Mouse (Mus musculus): ENCODE results near the gene Slc13a2. TPM values are rescaled to one million over a fixed set of nuclear protein-coding genes. Genes with fewer than 3 reads are reported as not detected.
A peak's percentile ranks its signal among the peaks of the same experiment; 100 is the strongest.

Slc13a2 gene
- total and polyA plus RNA-seq, 2 experiments from 2014 or later: not detected

DNA sequence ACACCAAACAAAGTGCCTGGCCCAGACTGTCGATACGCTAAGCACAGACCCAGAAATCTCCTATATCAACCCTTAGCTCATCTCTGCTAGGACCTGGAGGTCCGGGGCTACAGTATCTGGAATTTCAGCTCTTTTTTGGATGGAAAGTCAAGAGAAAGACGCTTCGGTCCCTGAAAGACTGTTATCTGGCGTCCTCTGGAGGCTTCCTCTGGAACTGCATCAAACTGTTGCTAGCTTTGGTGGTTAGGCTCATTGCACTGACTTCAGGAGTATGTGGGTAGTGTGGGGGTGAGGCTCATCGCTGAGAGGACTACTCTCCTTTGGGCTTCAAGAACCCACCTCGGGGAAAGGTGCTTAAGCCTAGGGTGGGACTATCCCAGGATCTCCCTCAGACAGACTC lies 22.3 kb downstream of the Slc13a2 start:
- ATAC-seq (ENCODE audit: insufficient read depth, low read depth) (no peak; the same call in 1 of the 2 replicates), DNase-seq (ENCODE audit: low spot score) (peak; percentile 28)
- H3K4me3 ChIP-seq (ENCODE audit: low read depth, low read length): no peak overlapping the region
- H3K36me3 ChIP-seq (replicated peaks; ENCODE audit: control insufficient read depth, insufficient read depth, low read length): no peaks in the 10 kb centered on the region
- H3K9ac ChIP-seq (replicated peaks; ENCODE audit: low read depth, low read length): no peak overlapping the region
- H3K9me3 ChIP-seq (replicated peaks; ENCODE audit: control insufficient read depth, low read length): no peaks in the 10 kb centered on the region
- 0 out of 2 replicates have a peak, but pooled peaks cover 19% of the 10 kb centered on the region for H3K27me3 ChIP-seq (ENCODE audit: control insufficient read depth, insufficient read depth, low read length)
- WGBS: 18% methylated on average over 8 of the region's 8 CpGs
- H3K27ac ChIP-seq (ENCODE audit: low read depth): no peak overlapping the region
- TF ChIP-seq EP300 (IDR thresholded peaks at IDR 0.05; ENCODE audit: low read depth) (no peak), CTCF (IDR thresholded peaks at IDR 0.05; ENCODE audit: low read depth) (peak; percentile 84)
- H3K4me1 ChIP-seq (ENCODE audit: control insufficient read depth, insufficient read depth): no peaks in the 10 kb centered on the region
- H3K4me2 ChIP-seq (ENCODE audit: low read depth, low read length): no peak overlapping the region

DNA sequence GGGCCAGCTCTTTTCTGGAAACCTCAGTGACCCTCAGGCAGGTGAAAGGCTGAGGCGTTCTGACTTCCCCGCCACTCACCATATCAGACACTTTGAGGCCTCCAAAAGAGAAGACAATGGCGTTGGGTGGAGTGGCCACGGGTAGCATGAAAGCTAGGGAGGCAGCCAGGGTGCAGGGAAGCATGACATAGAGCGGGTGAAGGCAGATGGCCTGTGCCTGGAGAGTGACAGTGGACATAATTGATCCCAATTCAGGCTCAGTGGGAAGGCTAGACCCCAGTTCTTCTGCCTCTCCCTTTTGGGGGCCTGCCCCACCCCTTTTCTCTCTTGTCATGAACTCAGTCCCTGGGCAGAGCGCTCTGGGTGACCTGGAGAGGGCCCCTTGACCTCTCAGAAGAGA lies 23.8 kb downstream of the Slc13a2 start:
- Histone ChIP-seq H3K9me3 (replicated peaks; ENCODE audit: control insufficient read depth, low read length) (no peaks in the 10 kb centered on the region), H3K27me3 (ENCODE audit: control insufficient read depth, insufficient read depth, low read length) (0 out of 2 replicates have a peak, but pooled peaks cover 19% of the 10 kb centered on the region), H3K36me3 (replicated peaks; ENCODE audit: control insufficient read depth, insufficient read depth, low read length) (no peaks in the 10 kb centered on the region), H3K27ac (ENCODE audit: low read depth) (no peak overlapping the region), H3K4me3 (ENCODE audit: low read depth, low read length) (no peak overlapping the region), H3K9ac (replicated peaks; ENCODE audit: low read depth, low read length) (no peak overlapping the region), H3K4me2 (ENCODE audit: low read depth, low read length) (no peak overlapping the region), H3K4me1 (ENCODE audit: control insufficient read depth, insufficient read depth) (no peaks in the 10 kb centered on the region)
- 78% methylated on average over 6 of the region's 6 CpGs for WGBS
- no peak for TF ChIP-seq EP300 (IDR thresholded peaks at IDR 0.05; ENCODE audit: low read depth)
- TF ChIP-seq CTCF (IDR thresholded peaks at IDR 0.05; ENCODE audit: low read depth): no peak
- ATAC-seq (ENCODE audit: insufficient read depth, low read depth) (no peak), DNase-seq (ENCODE audit: low spot score) (no peak)

- no peak for TF ChIP-seq EP300 (IDR thresholded peaks at IDR 0.05; ENCODE audit: low read depth)
- peak; percentile 67 for TF ChIP-seq CTCF (IDR thresholded peaks at IDR 0.05; ENCODE audit: low read depth)
- no peaks in the 10 kb centered on the region for H3K36me3 ChIP-seq (replicated peaks; ENCODE audit: control insufficient read depth, insufficient read depth, low read length)
- H3K27me3 ChIP-seq (ENCODE audit: control insufficient read depth, insufficient read depth, low read length): 0 out of 2 replicates have a peak, but pooled peaks cover 19% of the 10 kb centered on the region
- H3K4me2 ChIP-seq (ENCODE audit: low read depth, low read length): 0 out of 2 replicates have a peak overlapping the region, but pooled peaks have one; percentile 14
- WGBS: 12% methylated on average over 18 of the region's 18 CpGs
- H3K9me3 ChIP-seq (replicated peaks; ENCODE audit: control insufficient read depth, low read length): no peaks in the 10 kb centered on the region
- ATAC-seq (ENCODE audit: insufficient read depth, low read depth) (0 out of 2 replicates have a peak, but pooled peaks have one; percentile 32), DNase-seq (ENCODE audit: low spot score) (peak; percentile 39)
- H3K9ac ChIP-seq (replicated peaks; ENCODE audit: low read depth, low read length): no peak overlapping the region
- no peak overlapping the region for H3K4me3 ChIP-seq (ENCODE audit: low read depth, low read length)
- H3K4me1 ChIP-seq (ENCODE audit: control insufficient read depth, insufficient read depth): no peaks in the 10 kb centered on the region
- H3K27ac ChIP-seq (ENCODE audit: low read depth): no peak overlapping the region
Measured at GRCm38 (mm10) chr11:78397397-78397796, 24.6 kb downstream of the Slc13a2 start.

DNA sequence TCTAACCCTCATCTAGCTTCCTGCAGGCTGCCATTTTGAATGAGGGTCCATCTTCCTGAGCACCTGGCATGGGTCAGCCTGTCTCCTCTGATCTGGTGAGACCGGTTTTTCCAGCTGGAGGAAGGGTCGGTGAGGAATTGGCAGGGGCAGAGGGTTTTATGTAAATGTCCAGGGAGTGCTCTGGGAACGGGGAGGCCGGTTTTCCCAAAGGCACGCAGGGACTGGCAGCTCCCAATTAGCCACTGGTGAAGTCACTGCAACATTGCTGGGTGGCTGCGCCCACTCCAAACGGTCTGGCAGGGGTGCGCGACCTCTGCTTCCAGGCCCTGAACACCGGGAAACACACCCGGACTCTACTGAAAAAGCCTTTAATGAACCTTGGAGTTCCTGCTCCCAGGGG lies 25.1 kb downstream of the Slc13a2 start:
- no peak for TF ChIP-seq EP300 (IDR thresholded peaks at IDR 0.05; ENCODE audit: low read depth)
- TF ChIP-seq CTCF (IDR thresholded peaks at IDR 0.05; ENCODE audit: low read depth): no peak
- DNase-seq (ENCODE audit: low spot score): no peak
- Histone ChIP-seq H3K4me2 (ENCODE audit: low read depth, low read length) (0 out of 2 replicates have a peak overlapping the region, but pooled peaks have one; percentile 14), H3K9me3 (replicated peaks; ENCODE audit: control insufficient read depth, low read length) (no peaks in the 10 kb centered on the region), H3K36me3 (replicated peaks; ENCODE audit: control insufficient read depth, insufficient read depth, low read length) (no peaks in the 10 kb centered on the region), H3K4me1 (ENCODE audit: control insufficient read depth, insufficient read depth) (no peaks in the 10 kb centered on the region), H3K4me3 (ENCODE audit: low read depth, low read length) (no peak overlapping the region), H3K27ac (ENCODE audit: low read depth) (no peak overlapping the region), H3K9ac (replicated peaks; ENCODE audit: low read depth, low read length) (no peak overlapping the region), H3K27me3 (ENCODE audit: control insufficient read depth, insufficient read depth, low read length) (0 out of 2 replicates have a peak, but pooled peaks cover 19% of the 10 kb centered on the region)
- 53% methylated on average over 11 of the region's 11 CpGs for WGBS
- ATAC-seq (ENCODE audit: insufficient read depth, low read depth): no peak

DNA sequence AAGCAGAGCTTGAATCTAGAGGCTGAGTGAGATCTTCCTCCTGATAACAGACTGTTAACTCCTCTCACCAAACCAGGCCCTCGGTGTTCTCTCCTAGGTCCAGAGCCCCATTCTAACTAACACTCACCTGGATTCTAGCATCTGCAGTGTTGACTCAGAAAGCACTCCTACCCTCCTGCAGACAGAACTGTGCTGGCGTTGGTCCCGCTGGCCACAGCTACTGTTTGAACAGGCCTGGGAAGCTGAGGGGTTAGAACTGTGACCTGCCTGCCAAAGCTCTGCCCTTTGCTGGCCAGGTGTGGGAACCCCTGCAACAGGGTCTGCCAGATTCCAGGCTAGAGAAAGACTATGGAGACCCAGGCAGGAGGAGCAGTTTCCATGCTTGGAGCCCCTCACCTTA lies 29.3 kb downstream of the Slc13a2 start:
- no peak overlapping the region for H3K9ac ChIP-seq (replicated peaks; ENCODE audit: low read depth, low read length)
- WGBS: 72% methylated on average over 3 of the region's 3 CpGs
- no peaks in the 10 kb centered on the region for H3K9me3 ChIP-seq (replicated peaks; ENCODE audit: control insufficient read depth, low read length)
- ATAC-seq (ENCODE audit: insufficient read depth, low read depth): no peak
- TF ChIP-seq CTCF (IDR thresholded peaks at IDR 0.05; ENCODE audit: low read depth) (no peak), EP300 (IDR thresholded peaks at IDR 0.05; ENCODE audit: low read depth) (no peak)
- DNase-seq (ENCODE audit: low spot score): no peak
- H3K4me3 ChIP-seq (ENCODE audit: low read depth, low read length): no peak overlapping the region
- H3K4me2 ChIP-seq (ENCODE audit: low read depth, low read length): no peak overlapping the region
- no peak overlapping the region for H3K27ac ChIP-seq (ENCODE audit: low read depth)
- H3K4me1 ChIP-seq (ENCODE audit: control insufficient read depth, insufficient read depth): no peaks in the 10 kb centered on the region
- H3K36me3 ChIP-seq (replicated peaks; ENCODE audit: control insufficient read depth, insufficient read depth, low read length): no peaks in the 10 kb centered on the region
- H3K27me3 ChIP-seq (ENCODE audit: control insufficient read depth, insufficient read depth, low read length): no peaks in the 10 kb centered on the region

- no peak within 1 kb of the TSS for H3K4me2 ChIP-seq (ENCODE audit: low read depth, low read length)
- TF ChIP-seq CTCF (IDR thresholded peaks at IDR 0.05; ENCODE audit: low read depth): no peak
- no peak for TF ChIP-seq EP300 (IDR thresholded peaks at IDR 0.05; ENCODE audit: low read depth)
- H3K36me3 ChIP-seq (replicated peaks; ENCODE audit: control insufficient read depth, insufficient read depth, low read length): no peaks in the 10 kb centered on the region
- no peaks in the 10 kb centered on the region for H3K4me1 ChIP-seq (ENCODE audit: control insufficient read depth, insufficient read depth)
- H3K27me3 ChIP-seq (ENCODE audit: control insufficient read depth, insufficient read depth, low read length): 0 out of 2 replicates have a peak, but pooled peaks cover 3% of the 10 kb centered on the region
- no peaks in the 10 kb centered on the region for H3K9me3 ChIP-seq (replicated peaks; ENCODE audit: control insufficient read depth, low read length)
- no peak within 1 kb of the TSS for H3K4me3 ChIP-seq (ENCODE audit: low read depth, low read length)
- 68% methylated on average over 14 of the region's 14 CpGs for WGBS
- no peak for ATAC-seq (ENCODE audit: insufficient read depth, low read depth)
- H3K27ac ChIP-seq (ENCODE audit: low read depth): no peak within 1 kb of the TSS
- H3K9ac ChIP-seq (replicated peaks; ENCODE audit: low read depth, low read length): no peak within 1 kb of the TSS
- no peak for DNase-seq (ENCODE audit: low spot score)
Measured at GRCm38 (mm10) chr11:78386508-78387043, 35.4 kb downstream of the Slc13a2 start, which contains the start of gene Foxn1. Gene Foxn1 (minus strand): TSS chr11:78386558.
